Mouse (Mus musculus) central nervous system, embryonic 11.5 days (tissue): ENCODE results near the gene Notch4. TPM values are rescaled to one million over a fixed set of nuclear protein-coding genes. Genes with fewer than 3 reads are reported as not detected.

Source experiments
- polyA plus RNA-seq: library from polyadenylated mRNA; depleted of rRNA; stranded (reverse); fragments of >200 nt; gene quantifications from 2 replicates; pipeline ENCODE4 v1.2.3, GENCODE M21; 2012; rRNA removed

Gene Notch4
- 12.7 and 23.2 TPM in 2 replicates for polyA plus RNA-seq

DNA sequence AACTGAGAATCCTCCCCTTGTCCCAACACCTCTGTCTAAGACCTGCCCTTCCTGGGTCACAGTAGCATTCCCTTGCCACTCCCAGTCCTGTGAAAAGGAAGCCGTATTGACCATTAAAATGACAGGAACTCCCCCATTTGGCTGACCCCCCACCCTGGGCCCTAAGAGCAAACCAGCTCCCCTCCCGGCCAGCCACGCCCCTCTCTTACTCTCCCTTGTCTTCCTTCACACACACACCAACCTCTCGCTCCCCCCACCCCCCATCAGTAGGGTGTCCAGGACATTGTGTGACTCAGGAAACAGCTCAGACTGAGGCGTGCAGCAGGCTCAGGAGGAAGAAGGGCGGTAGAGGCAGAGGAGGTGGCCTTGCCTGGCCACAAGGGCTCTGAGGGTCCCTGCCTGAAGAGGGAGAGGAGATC, at the start of gene Notch4:
TSS of gene Notch4 (plus strand) at position 266 of the 419 bp plus-strand sequence.

DNA sequence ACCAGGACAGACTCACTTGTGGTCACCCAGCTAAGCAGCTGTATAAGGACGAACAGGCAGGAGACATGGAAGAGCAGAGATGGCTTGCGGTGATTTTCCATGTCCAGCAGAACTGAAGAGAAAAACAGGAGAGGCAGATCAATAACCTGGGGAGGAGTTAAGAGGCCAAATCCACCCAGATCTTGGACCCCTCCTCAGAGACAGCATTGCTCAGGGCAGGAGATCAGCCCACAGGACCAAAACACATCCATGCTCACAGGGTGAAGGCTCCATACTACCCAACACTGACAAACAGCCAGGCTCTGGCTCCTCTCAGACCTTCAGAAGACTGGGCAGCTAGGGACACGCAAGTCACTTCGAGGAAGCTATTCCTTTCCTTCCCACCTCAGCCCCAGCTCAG, 46.8 kb upstream of the Notch4 start, which contains the start of gene Btnl6:
TSS of gene Btnl6 (minus strand) at position 101 of the 400 bp plus-strand sequence.

DNA sequence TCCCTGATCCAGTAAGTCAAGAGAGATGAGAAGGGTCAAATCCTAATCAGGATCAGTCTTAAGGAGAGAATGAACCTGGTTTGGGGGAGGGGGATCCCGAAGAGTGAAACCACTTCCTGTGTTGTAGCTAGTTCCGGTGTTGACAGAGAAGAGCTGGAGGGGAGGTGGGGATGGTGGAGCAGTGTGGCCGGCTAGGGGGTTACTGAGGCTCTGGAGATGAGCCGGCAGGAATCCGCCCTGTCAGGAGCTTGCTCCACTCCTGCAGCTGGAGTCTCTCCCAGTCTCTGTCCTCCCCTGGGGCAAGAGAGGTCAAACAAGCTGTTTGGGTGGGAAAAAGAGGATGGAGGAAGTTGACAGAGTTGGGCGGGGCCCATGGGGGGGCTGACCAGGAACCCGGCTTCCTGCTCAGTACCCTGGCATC, 25.6 kb downstream of the Notch4 start, which contains the start of gene Gpsm3:
TSS of gene Gpsm3 (plus strand) at position 126 of the 421 bp plus-strand sequence.

GRCm38 (mm10) chr17:34591029-34591993, 27.2 kb downstream of the Notch4 start, which contains the start of gene Pbx2:
TSS of gene Pbx2 (plus strand) at chr17:34591266.

GRCm38 (mm10) chr17:34597566-34598095, 33.6 kb downstream of the Notch4 start, which contains the start of gene Ager:
TSS of gene Ager (plus strand) at chr17:34597862.

DNA sequence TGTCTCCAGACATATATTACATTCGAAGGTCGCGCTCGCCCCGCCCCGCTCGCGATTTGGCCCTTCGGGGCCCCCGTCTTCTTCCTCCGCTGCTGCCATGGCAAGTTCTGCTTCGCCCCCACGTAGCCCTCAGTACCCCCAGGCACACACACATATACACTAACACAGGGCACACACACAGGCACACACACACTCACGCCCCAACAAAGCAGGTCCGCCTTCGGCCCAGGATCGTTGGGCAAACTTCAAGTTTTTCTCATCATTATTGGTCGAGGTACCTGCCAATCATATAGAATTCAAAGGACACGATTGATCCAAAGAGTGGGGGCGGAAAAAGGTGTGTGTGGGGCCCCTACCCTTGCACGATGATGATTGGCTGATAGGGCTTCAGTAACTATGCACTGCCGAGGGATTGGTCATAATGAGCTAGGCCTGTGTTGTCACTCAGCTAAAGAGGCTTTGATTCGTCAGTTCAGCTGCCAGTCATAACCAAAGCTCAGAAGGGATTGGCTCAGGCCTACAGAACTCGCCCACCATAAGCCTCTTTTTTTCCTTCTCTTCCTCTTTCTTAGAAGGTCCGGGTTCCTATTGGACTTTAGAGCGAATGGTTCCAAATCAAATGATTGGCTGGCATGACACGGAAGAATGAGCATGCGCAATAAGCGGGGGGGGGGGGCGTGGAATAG, 39.5 kb downstream of the Notch4 start, which contains the start of gene Rnf5:
TSS of gene Rnf5 (minus strand) at position 316 of the 686 bp plus-strand sequence.

DNA sequence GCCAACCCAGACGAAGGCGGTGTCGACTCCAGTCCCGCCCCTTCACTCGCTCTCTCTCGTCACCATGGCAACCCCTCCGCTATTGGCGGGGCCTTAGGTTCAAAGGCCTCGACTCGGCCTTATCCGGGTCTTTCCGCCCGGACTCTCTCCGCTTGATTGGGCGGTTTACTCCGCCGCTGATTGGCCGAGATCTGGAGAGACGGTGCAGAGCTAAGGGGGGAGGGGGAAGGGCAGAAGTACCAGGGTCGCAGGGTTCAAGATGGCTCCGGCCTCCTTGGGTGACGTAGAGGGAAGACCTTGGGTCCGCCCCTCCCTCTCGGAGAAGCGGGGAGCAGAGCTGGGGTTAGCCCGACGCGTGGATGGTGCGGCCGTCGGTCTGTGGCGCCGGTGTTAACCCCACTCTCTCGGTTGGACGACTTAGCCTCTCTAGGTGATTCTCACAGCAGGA, 40.0 kb downstream of the Notch4 start, which contains the start of gene Agpat1:
TSS of gene Agpat1 (plus strand) at position 202 of the 448 bp plus-strand sequence.

GRCm38 (mm10) chr17:34615871-34616270, 51.8 kb downstream of the Notch4 start, which contains the start of gene Egfl8:
TSS of gene Egfl8 (minus strand) at chr17:34615971.

GRCm38 (mm10) chr17:34627943-34628643, 64.0 kb downstream of the Notch4 start, which contains the start of gene Ppt2:
TSS of gene Ppt2 (minus strand) at chr17:34628510.

GRCm38 (mm10) chr17:34629221-34629751, 65.2 kb downstream of the Notch4 start, which contains the start of gene Prrt1:
TSS of gene Prrt1 (plus strand) at chr17:34629533.

Other genes with a start within 250 kb of the Notch4 start
- gene H2-Eb2, start 238.6 kb upstream of the Notch4 start, polyA plus RNA-seq, result 0.01 and 0.02 TPM in 2 replicates
- gene Btnl2, start 209.4 kb upstream of the Notch4 start, polyA plus RNA-seq, result 0.05 and 0.06 TPM in 2 replicates
- gene Btnl1, start 187.1 kb upstream of the Notch4 start, polyA plus RNA-seq, result not detected in 2 replicates
- 4.8 and 7.0 TPM in 2 replicates for gene BC051142, start 165.4 kb upstream of the Notch4 start, polyA plus RNA-seq
- not detected in 2 replicates for gene Btnl4, start 87.0 kb upstream of the Notch4 start, polyA plus RNA-seq
- not detected in 2 replicates for gene Btnl6, start 46.9 kb upstream of the Notch4 start, polyA plus RNA-seq
- gene Gpsm3, start 25.5 kb downstream of the Notch4 start, polyA plus RNA-seq, result 3.7 and 6.2 TPM in 2 replicates
- 163 and 174 TPM in 2 replicates for gene Pbx2, start 27.0 kb downstream of the Notch4 start, polyA plus RNA-seq
- gene Ager, start 33.6 kb downstream of the Notch4 start, polyA plus RNA-seq, result 12.3 and 15.5 TPM in 2 replicates
- gene Rnf5, start 39.4 kb downstream of the Notch4 start, polyA plus RNA-seq, result 146 and 186 TPM in 2 replicates
- gene Agpat1, start 40.0 kb downstream of the Notch4 start, polyA plus RNA-seq, result 91.7 and 142 TPM in 2 replicates
- gene Egfl8, start 51.7 kb downstream of the Notch4 start, polyA plus RNA-seq, result 6.8 and 9.5 TPM in 2 replicates
- 18.8 and 23.6 TPM in 2 replicates for gene Ppt2, start 64.2 kb downstream of the Notch4 start, polyA plus RNA-seq
- 7.1 and 9.7 TPM in 2 replicates for gene Prrt1, start 65.3 kb downstream of the Notch4 start, polyA plus RNA-seq
- 5.1 and 6.5 TPM in 2 replicates for gene Fkbpl, start 80.5 kb downstream of the Notch4 start, polyA plus RNA-seq
- 59.4 and 71.2 TPM in 2 replicates for gene Atf6b, start 82.9 kb downstream of the Notch4 start, polyA plus RNA-seq
- gene Tnxb, start 106.3 kb downstream of the Notch4 start, polyA plus RNA-seq, result 0.06 and 0.09 TPM in 2 replicates
- 0.05 and 0.07 TPM in 2 replicates for gene C4b, start 179.6 kb downstream of the Notch4 start, polyA plus RNA-seq
- gene Cyp21a1, start 240.3 kb downstream of the Notch4 start, polyA plus RNA-seq, result 0.04 TPM in 2 replicates